Mouse (Mus musculus) bone marrow macrophage, adult 2 months (primary cell): Measurements from ENCODE around the gene Trim13. TPM values are rescaled to one million over a fixed set of nuclear protein-coding genes. Genes with fewer than 3 reads are reported as not detected.

Source experiments
- H3K27ac ChIP-seq: 2 replicates; pipeline ENCODE4 v1.5.1; 2012; ENCODE audit warnings: low read depth, low read length; ENCODE audit not compliant: insufficient read depth
- H3K4me1 ChIP-seq: 2 replicates; pipeline ENCODE4 v1.6.1; 2012; ENCODE audit warnings: low read length; ENCODE audit not compliant: control insufficient read depth, insufficient read depth
- H3K4me3 ChIP-seq: 2 replicates; pipeline ENCODE4 v1.5.1; 2012; ENCODE audit warnings: mild to moderate bottlenecking, low read length, moderate library complexity; ENCODE audit not compliant: insufficient read depth
- CTCF ChIP-seq: IDR thresholded peaks from 2 replicates; pipeline ENCODE4 v1.5.1; 2012; ENCODE audit warnings: low read depth, mild to moderate bottlenecking, low read length, moderate library complexity
- POLR2A ChIP-seq: IDR thresholded peaks from 2 replicates; pipeline ENCODE4 v1.6.1; 2012; ENCODE audit warnings: mild to moderate bottlenecking, low read depth, low read length, borderline replicate concordance
- polyA plus RNA-seq: library from polyadenylated mRNA; stranded (reverse); fragments of >200 nt; gene quantifications from 2 replicates; pipeline ENCODE4 v1.2.4, GENCODE M21; 2012; ENCODE audit not compliant: missing spikeins, insufficient read depth, insufficient read length

Trim13 gene
- polyA plus RNA-seq, 1 experiment, result 6.9 TPM

GRCm38 (mm10) chr14:61607157-61607556, 9.1 kb downstream of the Trim13 start, which contains the start of gene Kcnrg:
Gene Kcnrg (plus strand): TSS chr14:61607457.
- Histone ChIP-seq H3K4me3 (no peak within 1 kb of the TSS), H3K27ac (no peak within 1 kb of the TSS), H3K4me1 (peaks cover 3% of the 10 kb centered on the region; the same call in 1 of the 2 replicates)
- no peak for TF ChIP-seq CTCF
- no peak for TF ChIP-seq POLR2A

GRCm38 (mm10) chr14:61611766-61612165, 13.7 kb downstream of the Trim13 start:
- no peak overlapping the region for H3K4me3 ChIP-seq
- TF ChIP-seq POLR2A (no peak), CTCF (no peak)
- no peak overlapping the region for H3K27ac ChIP-seq
- no peaks in the 10 kb centered on the region; the same call in 1 of the 2 replicates for H3K4me1 ChIP-seq

- Histone ChIP-seq H3K4me3 (no peak overlapping the region), H3K27ac (no peak overlapping the region), H3K4me1 (no peaks in the 10 kb centered on the region; the same call in 1 of the 2 replicates)
- TF ChIP-seq POLR2A (no peak), CTCF (no peak)
Measured at GRCm38 (mm10) chr14:61613319-61613718, 15.3 kb downstream of the Trim13 start.

GRCm38 (mm10) chr14:61620371-61620770, 22.3 kb downstream of the Trim13 start:
- TF ChIP-seq POLR2A (no peak), CTCF (no peak)
- Histone ChIP-seq H3K27ac (no peak overlapping the region), H3K4me3 (no peak overlapping the region), H3K4me1 (no peaks in the 10 kb centered on the region)

GRCm38 (mm10) chr14:61635969-61636368, 37.9 kb downstream of the Trim13 start:
- H3K4me3 ChIP-seq, result no peak overlapping the region
- H3K27ac ChIP-seq, result no peak overlapping the region
- no peak for TF ChIP-seq POLR2A
- TF ChIP-seq CTCF, result no peak
- peaks cover 2% of the 10 kb centered on the region for H3K4me1 ChIP-seq

- Histone ChIP-seq H3K4me3 (no peak overlapping the region), H3K4me1 (no peaks in the 10 kb centered on the region), H3K27ac (no peak overlapping the region)
- TF ChIP-seq CTCF (no peak), POLR2A (no peak)
Measured at GRCm38 (mm10) chr14:61642668-61643067, 44.6 kb downstream of the Trim13 start.

GRCm38 (mm10) chr14:61645547-61645946, 47.5 kb downstream of the Trim13 start:
- H3K4me1 ChIP-seq, result peaks cover 4% of the 10 kb centered on the region
- TF ChIP-seq CTCF (no peak), POLR2A (no peak)
- H3K4me3 ChIP-seq, result no peak overlapping the region
- H3K27ac ChIP-seq, result no peak overlapping the region

- peak overlapping the region; percentile 66 for H3K27ac ChIP-seq
- TF ChIP-seq POLR2A (no peak), CTCF (no peak)
- H3K4me3 ChIP-seq, result peak overlapping the region; percentile 90
- peaks cover 10% of the 10 kb centered on the region for H3K4me1 ChIP-seq
Measured at GRCm38 (mm10) chr14:61647182-61647880, 49.3 kb downstream of the Trim13 start.

GRCm38 (mm10) chr14:61647881-61648684, 50.0 kb downstream of the Trim13 start:
- Histone ChIP-seq H3K4me1 (peaks cover 10% of the 10 kb centered on the region), H3K4me3 (peak overlapping the region; percentile 90), H3K27ac (peak overlapping the region; percentile 66)
- TF ChIP-seq CTCF (peak; percentile 26; the same call in 1 of the 2 replicates), POLR2A (no peak)

- Histone ChIP-seq H3K4me1 (peaks cover 10% of the 10 kb centered on the region), H3K4me3 (peak overlapping the region; percentile 90), H3K27ac (peak overlapping the region; percentile 70)
- no peak for TF ChIP-seq CTCF
- TF ChIP-seq POLR2A, result no peak
Measured at GRCm38 (mm10) chr14:61648685-61649504, 50.8 kb downstream of the Trim13 start.
